Mouse (Mus musculus) liver (tissue): ENCODE measurements at regions not wholly inside any gene's neighbourhood (a gene's known extent, or its start where the extent isn't known, plus 50 kb on each side); places are given as distances from the start of the nearest gene placed in this dataset.
"Not testable (repeated sequence)": the region's sequence is repeated elsewhere in the genome, so short reads cannot be mapped to it uniquely, and the experiment has no call there.

Experiments
- DNase-seq: peaks from one replicate; pipeline ENCODE4 v3.0.0-alpha.2; 2020; ENCODE audit warnings: mixed read lengths

DNA sequence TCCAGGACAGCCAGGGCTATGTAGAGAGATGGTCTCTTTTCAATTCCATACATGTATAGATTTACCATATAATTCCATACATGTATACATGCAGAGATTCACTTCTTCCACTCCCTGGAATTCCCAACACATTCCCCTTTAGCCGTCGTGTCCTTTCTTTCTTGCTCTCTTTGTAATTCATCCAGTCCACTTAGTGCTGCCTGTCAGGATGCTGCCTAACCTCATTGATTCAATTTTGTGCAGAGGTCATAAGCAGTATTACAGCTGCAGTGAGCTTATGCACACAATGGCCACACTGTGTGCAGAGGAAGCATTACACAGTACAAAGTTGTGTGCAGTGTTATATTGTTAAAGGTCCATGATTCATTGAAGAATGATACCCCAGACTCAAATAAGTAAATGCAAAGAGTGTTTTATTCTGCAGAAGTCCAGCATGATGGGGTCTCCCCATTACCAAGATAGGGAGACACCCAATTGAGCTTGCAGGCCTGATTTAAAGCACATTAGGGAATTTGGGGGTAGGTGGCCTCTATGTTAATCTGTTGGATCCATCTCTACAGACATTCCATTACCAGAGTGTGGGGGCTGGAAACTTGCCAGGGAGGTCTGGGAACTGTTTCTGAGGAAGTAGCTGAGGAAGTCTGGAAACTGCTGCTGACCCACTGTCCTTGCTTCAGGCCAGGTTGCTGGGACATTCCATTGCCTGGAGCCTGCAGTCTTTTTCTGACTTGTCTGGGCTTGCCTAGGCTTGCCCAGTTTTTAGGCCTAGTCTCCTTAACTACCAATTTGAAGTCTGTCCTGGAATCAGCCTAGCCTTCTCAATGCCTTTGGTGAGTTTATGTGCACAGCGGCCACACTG is 72.8 kb downstream of the Fam161a start:
- DNase-seq: peak; percentile 11

GRCm38 (mm10) chr11:23081616-23082015 is 74.3 kb downstream of the Fam161a start:
- no peak for DNase-seq

DNA sequence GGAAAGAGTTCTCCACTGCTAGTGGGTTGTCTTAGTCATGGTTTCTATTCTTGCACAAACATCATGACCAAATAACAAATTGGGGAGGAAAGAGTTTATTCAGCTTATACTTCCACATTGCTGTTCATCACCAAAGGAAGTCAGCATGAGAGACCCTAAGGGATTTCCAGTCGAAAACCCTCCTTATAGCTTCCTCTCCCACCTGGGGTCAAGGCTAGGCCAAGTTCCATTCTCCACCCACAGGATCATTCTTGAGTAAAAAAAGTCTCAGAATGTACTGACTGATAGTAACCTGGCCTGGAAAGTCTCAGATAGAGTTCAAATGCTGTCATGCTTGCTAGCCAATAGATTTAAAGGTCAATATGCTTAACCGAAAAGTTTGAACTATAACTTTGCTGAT is 76.5 kb downstream of the Fam161a start:
- not testable (repeated sequence) for DNase-seq

DNA sequence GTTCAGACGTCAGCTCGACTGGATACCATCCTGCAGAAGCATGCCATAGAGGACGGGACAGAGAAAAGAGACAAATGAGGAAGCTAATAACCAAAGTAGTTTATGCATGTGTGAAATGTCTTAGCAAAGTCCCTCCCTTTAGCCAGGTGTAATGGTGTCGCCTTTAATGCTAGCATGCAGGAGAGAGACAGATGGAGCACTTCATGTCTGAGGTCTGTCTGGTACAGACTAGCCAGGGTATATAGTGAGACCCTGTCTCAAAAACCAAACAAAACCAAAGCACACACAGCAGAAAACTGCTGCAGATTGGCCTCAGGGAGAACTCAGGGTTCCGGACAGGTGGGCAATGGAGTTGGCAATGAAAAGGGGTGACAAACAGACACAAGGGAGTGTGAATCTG is 88.0 kb downstream of the Fam161a start:
- no peak for DNase-seq

GRCm38 (mm10) chr11:23095723-23096122 is 88.4 kb downstream of the Fam161a start:
- not testable (repeated sequence) for DNase-seq

GRCm38 (mm10) chr11:23096451-23097222 is 89.3 kb downstream of the Fam161a start:
- DNase-seq: no peak

DNA sequence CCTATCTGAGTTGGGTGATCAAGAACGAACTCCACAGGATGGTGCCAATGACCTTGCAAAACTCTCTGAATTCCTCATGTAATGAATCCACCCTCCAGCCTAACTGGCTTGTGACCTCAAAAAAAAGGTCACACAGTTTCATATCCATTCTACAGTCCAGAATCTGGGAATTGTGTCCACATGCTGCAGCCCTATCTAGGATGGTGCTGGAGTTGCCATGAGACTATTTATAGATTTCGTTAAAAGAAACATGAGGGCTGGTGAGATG is 89.8 kb downstream of the Fam161a start:
- DNase-seq: no peak

- no peak for DNase-seq
Measured at GRCm38 (mm10) chr11:23114636-23115035, 107.3 kb downstream of the Fam161a start.

DNA sequence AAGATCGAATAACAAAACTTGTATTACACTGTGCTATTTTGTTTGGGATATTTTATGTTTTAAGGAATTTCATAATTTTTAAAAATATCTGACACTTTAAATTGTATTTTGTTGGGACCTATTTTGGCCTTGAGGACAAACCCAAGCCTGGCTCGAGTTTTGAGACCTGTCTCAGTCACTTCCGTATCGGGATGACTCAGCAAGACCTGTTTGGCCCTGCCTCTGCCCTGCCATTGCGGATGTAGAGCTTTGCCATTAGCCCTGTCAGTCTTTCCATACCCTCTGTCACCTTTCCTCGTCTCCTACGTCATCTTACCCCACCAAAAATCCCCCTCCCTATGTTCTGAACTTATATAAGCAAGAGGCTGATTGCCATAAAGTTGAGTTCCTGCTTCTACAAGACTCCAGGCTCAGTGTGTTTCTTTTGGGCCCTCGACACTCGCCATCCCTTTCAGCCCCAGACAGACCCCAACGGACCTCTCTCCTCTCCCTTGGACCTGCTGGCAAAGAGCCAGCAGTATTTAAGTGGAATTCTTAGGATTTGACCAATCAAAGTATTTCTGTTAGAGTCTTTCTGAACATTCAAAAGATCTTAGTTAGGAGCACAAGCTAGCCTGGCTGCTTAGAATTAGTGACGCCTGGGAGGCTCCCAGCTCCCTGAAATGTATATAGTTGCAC is 113.3 kb downstream of the Fam161a start:
- DNase-seq: no peak

GRCm38 (mm10) chr11:23124198-23124951 is 117.0 kb downstream of the Fam161a start:
- peak; percentile 82 for DNase-seq

- no peak for DNase-seq
Measured at GRCm38 (mm10) chr11:23131122-23131521, 123.8 kb downstream of the Fam161a start.

GRCm38 (mm10) chr11:23131632-23132031 is 124.2 kb upstream of the Xpo1 start:
- no peak for DNase-seq

- no peak for DNase-seq
Measured at GRCm38 (mm10) chr11:23140429-23141099, 115.3 kb upstream of the Xpo1 start.

- no peak for DNase-seq
Measured at GRCm38 (mm10) chr11:23141100-23141837, 114.6 kb upstream of the Xpo1 start.

- peak; percentile 19 for DNase-seq
Measured at GRCm38 (mm10) chr11:23148048-23148596, 107.7 kb upstream of the Xpo1 start.

DNA sequence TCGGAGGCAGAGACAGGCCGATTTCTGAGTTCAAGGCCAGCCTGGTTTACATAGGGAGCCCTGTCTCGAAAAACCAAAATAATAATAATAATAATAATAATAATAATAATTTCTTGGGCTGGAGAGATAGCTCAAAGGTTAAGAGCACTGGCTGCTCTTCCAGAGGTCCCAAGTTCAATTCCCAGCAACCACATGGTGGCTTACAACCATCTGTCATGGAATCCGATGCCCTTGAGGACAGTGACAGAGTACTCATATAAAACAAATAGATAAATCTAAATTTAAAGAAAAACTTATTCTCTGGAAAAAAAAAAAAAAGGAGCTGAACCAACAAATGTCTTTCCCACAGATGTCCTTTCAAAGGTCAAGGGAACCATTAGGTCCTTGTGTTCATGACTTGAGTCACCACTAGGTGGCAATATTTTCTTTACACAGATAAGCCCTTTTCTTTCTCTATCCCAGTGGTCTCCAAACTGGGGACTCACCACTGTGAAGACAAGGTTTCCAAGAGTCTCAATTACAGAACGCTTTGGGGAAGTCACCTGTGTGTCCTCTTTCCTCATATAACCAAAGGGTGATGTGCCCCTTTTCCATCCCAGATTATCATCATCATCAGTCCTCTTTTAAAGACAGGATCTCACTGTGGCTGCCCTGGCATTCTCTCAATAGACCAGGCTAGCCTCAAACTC is 106.1 kb upstream of the Xpo1 start:
- DNase-seq: no peak

- no peak for DNase-seq
Measured at GRCm38 (mm10) chr11:23154851-23155250, 101.0 kb upstream of the Xpo1 start.

GRCm38 (mm10) chr11:23168546-23169218 is 87.2 kb upstream of the Xpo1 start:
- DNase-seq: peak; percentile 21

DNA sequence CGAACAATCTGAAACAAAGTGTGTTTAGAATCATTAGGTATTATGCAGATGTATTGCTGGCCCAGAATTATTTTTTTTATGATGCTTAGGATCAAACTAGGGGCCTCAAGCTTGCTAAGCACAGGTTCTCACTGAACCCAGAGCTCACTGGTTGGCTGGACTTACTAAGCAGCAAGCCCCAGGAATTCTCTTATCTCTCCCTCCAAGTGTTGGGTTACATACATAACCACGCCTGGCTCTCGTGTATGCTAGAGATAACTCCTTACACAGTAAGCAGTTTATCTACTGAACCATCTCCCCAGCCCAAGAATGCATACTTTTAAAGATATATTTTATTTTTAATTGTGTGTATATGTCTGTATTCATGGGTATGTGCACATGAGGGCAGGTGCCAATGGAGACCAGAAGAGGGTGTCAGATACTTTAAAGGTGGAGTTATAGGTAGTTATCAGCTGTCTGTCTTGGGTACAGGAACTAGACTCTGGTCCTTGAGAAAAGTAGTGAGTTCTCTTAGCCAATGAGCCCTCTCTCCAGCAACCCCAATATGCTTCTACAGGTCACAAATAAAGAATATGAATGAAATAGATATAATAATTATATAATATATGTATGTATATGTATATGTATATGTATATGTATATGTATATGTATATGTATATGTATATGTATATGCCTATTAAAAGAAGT is 86.0 kb upstream of the Xpo1 start:
- peak; percentile 74 for DNase-seq
